Mouse (Mus musculus) heart, postnatal 0 days (tissue): ENCODE measurements around the gene Ppm1l.

Experiments
- CTCF ChIP-seq: IDR thresholded peaks from 2 replicates; pipeline ENCODE4 v1.5.1; 2016; ENCODE audit warnings: antibody characterized with exemption, control low read depth, low read depth
- EP300 ChIP-seq: IDR thresholded peaks from 2 replicates; pipeline ENCODE4 v1.6.1; 2016; ENCODE audit warnings: antibody characterized with exemption, low read depth

DNA sequence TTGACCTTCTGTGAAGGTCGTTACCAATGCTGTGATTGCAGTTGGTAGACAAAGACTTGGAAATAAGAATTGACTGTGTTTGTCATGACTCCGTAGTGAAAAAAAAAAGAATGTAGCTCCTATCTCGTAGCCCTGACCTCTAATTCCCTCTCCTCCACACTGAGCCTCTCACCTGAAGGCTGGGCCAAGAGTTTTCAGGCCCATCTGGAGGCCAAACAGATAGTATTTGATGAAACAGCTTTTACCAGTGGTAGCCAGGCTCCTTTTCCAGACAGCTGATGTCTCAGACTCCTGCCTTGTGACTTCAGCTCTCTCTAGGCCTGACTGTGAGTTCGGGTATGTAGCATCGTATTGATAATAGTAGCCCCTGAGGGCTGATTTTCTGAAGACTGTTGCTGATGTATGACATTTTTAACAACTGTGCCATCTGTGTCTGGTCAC is 45.7 kb downstream of the Ppm1l start:
- TF ChIP-seq CTCF (no peak), EP300 (no peak)
